Mouse (Mus musculus) stomach, postnatal 0 days (tissue): Measurements from ENCODE around the gene Nebl. TPM values are rescaled to one million over a fixed set of nuclear protein-coding genes. Genes with fewer than 3 reads are reported as not detected.

Experiments used
- ATAC-seq: fragments of 200-750 bp; cut with Nextera tagmentation; 2 replicates; pipeline ENCODE4 v1.8.0; 2017; ENCODE audit not compliant: low FRiP score, low TSS enrichment
- DNase-seq: peaks from one replicate; pipeline ENCODE4 v3.0.0-alpha.2; 2016; ENCODE audit warnings: low spot score
- H3K27ac ChIP-seq: fragments of 300-500 bp; sonication (generic); replicated peaks from 2 replicates; pipeline ENCODE4 v1.5.1; 2014; ENCODE audit warnings: mild to moderate bottlenecking, control low read depth
- H3K27me3 ChIP-seq: fragments of 300-500 bp; sonication (generic); 2 replicates; pipeline ENCODE4 v1.6.1; 2014; ENCODE audit warnings: low read length; ENCODE audit not compliant: control insufficient read depth, insufficient read depth
- H3K36me3 ChIP-seq: fragments of 300-500 bp; sonication (generic); 2 replicates; pipeline ENCODE4 v1.6.1; 2014; ENCODE audit warnings: low read length, mixed read lengths; ENCODE audit not compliant: control insufficient read depth, insufficient read depth
- H3K4me1 ChIP-seq: fragments of 300-500 bp; sonication (generic); replicated peaks from 2 replicates; pipeline ENCODE4 v1.6.1; 2014; ENCODE audit warnings: antibody characterized with exemption; ENCODE audit not compliant: control insufficient read depth, insufficient read depth
- H3K4me2 ChIP-seq: fragments of 300-500 bp; sonication (generic); replicated peaks from 2 replicates; pipeline ENCODE4 v1.6.1; 2014; ENCODE audit warnings: low read depth, mild to moderate bottlenecking, control low read depth, moderate library complexity
- H3K4me3 ChIP-seq: fragments of 300-500 bp; sonication (generic); 2 replicates; pipeline ENCODE4 v1.5.1; 2014; ENCODE audit warnings: low read depth, low read length, control low read depth
- H3K9ac ChIP-seq: fragments of 300-500 bp; sonication (generic); 2 replicates; pipeline ENCODE4 v1.6.1; 2014; ENCODE audit warnings: mild to moderate bottlenecking, low read length, control low read depth, mixed read lengths
- H3K9me3 ChIP-seq: fragments of 300-500 bp; sonication (generic); 2 replicates; pipeline ENCODE4 v1.6.1; 2016; ENCODE audit warnings: low read length; ENCODE audit not compliant: control insufficient read depth
- CTCF ChIP-seq: IDR thresholded peaks from 2 replicates; pipeline ENCODE4 v1.5.1; 2016; ENCODE audit warnings: antibody characterized with exemption, low read depth, mild to moderate bottlenecking, moderate library complexity
- EP300 ChIP-seq: optimal IDR thresholded peaks from 2 replicates; pipeline ENCODE3; 2016; ENCODE audit warnings: antibody characterized with exemption
- WGBS: fragments of 180-500 bp; shearing (Covaris S2); extraction: QIAGEN DNeasy Blood & Tissue Kit; methylation state at CpG from one replicate; pipeline ENCODE4 v1.1.7; 2014; 5-methylcytosine and 5-hydroxymethylcytosine counted together
- polyA plus RNA-seq: library from polyadenylated mRNA; unstranded; fragments of >200 nt; fragmentation: Nextera tagmentation; extraction: Ambion mirVana; gene quantifications from 2 replicates; pipeline ENCODE4 v1.2.1, GENCODE M21; 2015

Gene Nebl
- polyA plus RNA-seq, 1 experiment from 2014 or later = 7.9 TPM

DNA sequence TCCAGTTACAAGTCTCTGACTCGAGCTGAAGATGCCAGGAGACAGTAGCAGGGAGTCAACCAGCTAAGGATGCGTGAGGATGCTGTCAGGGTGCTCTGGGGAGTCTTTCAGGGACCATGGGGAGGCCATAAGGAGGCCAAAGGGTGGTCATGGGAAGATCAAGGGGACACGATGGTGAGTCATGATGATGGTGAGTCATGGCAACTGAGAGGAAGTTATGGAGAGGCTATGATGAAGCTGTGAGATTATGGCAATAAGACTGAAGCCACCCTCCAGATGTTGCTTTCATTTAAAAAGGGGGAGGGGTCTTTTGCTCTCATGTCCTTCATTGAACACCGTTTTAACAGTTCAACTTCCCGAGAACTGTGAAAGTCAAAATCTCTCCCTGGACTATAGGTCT lies 322.0 kb downstream of the Nebl start:
- H3K4me3 ChIP-seq = no peak overlapping the region
- TF ChIP-seq CTCF (no peak), EP300 (no peak)
- H3K9ac ChIP-seq = no peak overlapping the region
- H3K4me2 ChIP-seq = no peak overlapping the region
- no peak overlapping the region for H3K27ac ChIP-seq
- no peaks in the 10 kb centered on the region for H3K4me1 ChIP-seq
- H3K9me3 ChIP-seq = no peaks in the 10 kb centered on the region
- H3K36me3 ChIP-seq = no peaks in the 10 kb centered on the region
- WGBS = 82% methylated on average over 5 of the region's 5 CpGs
- DNase-seq (no peak), ATAC-seq (no peak)
- H3K27me3 ChIP-seq = no peaks in the 10 kb centered on the region

DNA sequence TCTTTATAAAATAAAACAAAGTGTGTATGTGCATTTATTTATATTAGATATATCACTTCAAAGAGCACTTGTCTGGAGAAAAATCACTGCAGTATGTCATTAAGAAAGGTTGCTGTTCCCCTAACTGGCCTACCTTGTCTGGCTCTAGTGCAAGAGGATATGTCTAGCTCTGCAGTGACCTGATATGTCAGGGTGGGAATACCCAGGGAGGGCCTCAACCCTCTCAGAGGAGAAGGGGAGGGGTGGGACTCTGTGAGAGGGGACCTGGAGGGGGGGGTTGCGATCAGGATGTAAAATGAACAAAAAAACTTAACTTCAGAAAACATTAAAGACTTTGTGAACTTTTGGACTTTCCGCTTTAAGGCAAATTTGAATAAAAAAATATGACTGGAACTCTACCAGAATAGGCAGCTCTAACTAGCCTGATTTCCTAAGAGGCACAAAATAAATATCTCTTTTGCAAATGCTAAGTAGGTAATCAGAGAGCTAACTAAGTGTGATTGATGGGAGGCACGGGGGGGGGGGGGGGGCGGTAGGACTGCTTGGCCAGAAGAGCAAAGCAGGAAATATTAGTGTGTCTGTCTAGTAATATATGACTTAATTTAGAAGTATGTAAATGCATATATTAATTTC lies 325.2 kb downstream of the Nebl start:
- Histone ChIP-seq H3K4me1 (no peaks in the 10 kb centered on the region), H3K27ac (no peak overlapping the region), H3K4me3 (no peak overlapping the region), H3K36me3 (no peaks in the 10 kb centered on the region), H3K9ac (no peak overlapping the region), H3K9me3 (no peaks in the 10 kb centered on the region), H3K4me2 (no peak overlapping the region), H3K27me3 (no peaks in the 10 kb centered on the region)
- ATAC-seq (no peak), DNase-seq (no peak)
- TF ChIP-seq EP300 = no peak
- no peak for TF ChIP-seq CTCF
- 45% methylated on average over 4 of the region's 4 CpGs for WGBS

DNA sequence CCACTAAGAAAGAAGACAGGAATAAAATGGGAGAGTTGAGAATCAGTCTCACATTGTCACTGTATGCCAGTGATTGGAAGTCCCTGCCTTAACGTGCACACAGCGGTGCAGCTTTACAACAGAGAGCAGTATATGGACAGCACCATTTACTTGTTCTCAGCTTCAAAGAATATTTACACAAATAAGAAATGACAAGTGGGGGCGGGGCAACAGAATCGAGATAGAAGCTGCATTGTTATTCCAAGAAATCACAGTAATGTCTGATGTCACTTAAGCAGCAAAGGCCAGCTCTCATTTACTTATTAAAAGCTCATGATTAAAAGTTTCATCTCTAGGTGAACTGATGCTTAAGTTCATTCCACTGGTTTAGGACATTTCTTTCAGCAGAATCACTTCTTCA lies 328.8 kb downstream of the Nebl start:
- DNase-seq = no peak
- no peaks in the 10 kb centered on the region for H3K9me3 ChIP-seq
- H3K9ac ChIP-seq = no peak overlapping the region
- no peaks in the 10 kb centered on the region for H3K4me1 ChIP-seq
- TF ChIP-seq EP300 = no peak
- TF ChIP-seq CTCF = no peak
- H3K27ac ChIP-seq = no peak overlapping the region
- 47% methylated on average over 4 of the region's 4 CpGs for WGBS
- no peaks in the 10 kb centered on the region for H3K27me3 ChIP-seq
- no peak overlapping the region for H3K4me2 ChIP-seq
- H3K4me3 ChIP-seq = no peak overlapping the region
- no peak for ATAC-seq
- H3K36me3 ChIP-seq = no peaks in the 10 kb centered on the region

DNA sequence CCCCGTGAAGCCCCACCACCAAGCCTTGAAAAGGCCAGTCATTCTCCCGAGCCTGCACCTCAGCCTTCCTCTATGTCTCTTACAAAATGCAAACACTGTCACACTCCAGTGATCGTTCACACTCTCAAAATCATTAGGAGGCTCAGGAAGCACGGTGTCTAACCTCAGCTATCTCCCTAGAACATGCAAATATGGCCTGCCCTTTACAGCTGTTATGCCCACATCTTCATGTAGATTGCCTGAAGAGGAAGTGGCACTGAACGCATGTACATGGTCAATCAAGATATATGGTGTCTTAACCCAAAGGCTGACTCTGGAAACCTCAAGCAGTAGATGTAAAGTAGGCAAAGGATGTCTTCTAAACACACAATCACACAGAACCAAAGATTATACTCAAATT lies 335.0 kb downstream of the Nebl start:
- no peak overlapping the region for H3K27ac ChIP-seq
- WGBS = 82% methylated on average over 5 of the region's 5 CpGs
- no peak overlapping the region for H3K4me3 ChIP-seq
- H3K4me1 ChIP-seq = no peaks in the 10 kb centered on the region
- no peaks in the 10 kb centered on the region for H3K36me3 ChIP-seq
- no peaks in the 10 kb centered on the region for H3K27me3 ChIP-seq
- ATAC-seq (no peak), DNase-seq (no peak)
- no peak overlapping the region for H3K9ac ChIP-seq
- no peaks in the 10 kb centered on the region for H3K9me3 ChIP-seq
- TF ChIP-seq CTCF = no peak
- no peak for TF ChIP-seq EP300
- no peak overlapping the region for H3K4me2 ChIP-seq

DNA sequence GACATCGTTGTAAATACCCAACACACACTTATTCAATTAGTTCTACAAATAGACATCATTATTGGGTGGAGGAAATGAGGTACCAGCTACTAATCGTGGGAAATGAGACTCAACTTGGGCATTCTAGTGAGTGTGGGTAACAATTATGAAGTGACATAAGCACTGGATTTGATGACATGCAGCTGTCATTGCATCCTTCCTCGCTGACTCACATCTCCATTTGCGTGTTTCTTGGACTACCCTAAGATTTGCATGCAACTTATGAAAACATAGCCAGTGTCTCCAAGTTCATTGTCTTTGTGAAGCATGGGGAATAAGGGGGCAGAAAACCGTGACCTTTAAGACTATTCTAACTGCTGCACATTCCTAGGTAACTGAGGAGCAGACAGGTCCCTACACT lies 339.9 kb downstream of the Nebl start:
- Histone ChIP-seq H3K27me3 (no peaks in the 10 kb centered on the region), H3K9ac (no peak overlapping the region), H3K4me2 (no peak overlapping the region), H3K4me3 (no peak overlapping the region), H3K9me3 (no peaks in the 10 kb centered on the region), H3K36me3 (no peaks in the 10 kb centered on the region), H3K27ac (no peak overlapping the region), H3K4me1 (no peaks in the 10 kb centered on the region)
- TF ChIP-seq EP300 = no peak
- no peak for TF ChIP-seq CTCF
- ATAC-seq (no peak), DNase-seq (no peak)
- 75% methylated on average over 5 of the region's 5 CpGs for WGBS

DNA sequence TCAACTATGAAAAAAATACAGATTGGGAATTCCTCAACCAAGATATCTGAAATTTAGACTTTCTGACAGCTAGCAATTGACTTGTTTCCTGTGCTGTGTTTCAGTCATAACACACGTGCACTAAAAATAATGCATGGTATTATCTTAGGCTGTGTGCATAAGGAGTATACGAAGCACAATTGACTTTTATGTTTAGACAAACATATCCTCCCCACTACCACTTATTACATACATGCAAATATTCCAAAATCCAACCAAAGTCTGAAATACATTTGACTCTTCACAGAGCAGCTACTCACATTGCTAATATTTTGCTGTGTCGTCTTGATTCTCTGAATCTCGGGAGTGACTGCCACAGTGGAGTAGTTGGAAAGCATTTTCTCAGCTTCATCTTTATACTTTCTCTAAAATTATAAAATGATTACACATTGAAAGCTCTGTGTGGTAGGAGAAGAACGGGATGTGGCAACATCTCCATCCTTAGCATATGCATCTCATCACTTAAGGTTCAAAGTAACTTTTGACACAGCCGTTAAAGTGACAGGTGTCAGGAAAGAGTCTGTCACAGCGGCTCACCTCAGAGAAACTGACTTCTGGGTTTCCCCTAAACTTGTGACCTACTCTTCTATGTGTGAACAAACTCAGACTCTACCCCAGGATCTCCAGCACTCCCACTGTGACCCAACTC lies 340.6 kb downstream of the Nebl start:
- WGBS = 78% methylated on average over 7 of the region's 7 CpGs
- H3K4me3 ChIP-seq = no peak overlapping the region
- no peaks in the 10 kb centered on the region for H3K27me3 ChIP-seq
- DNase-seq (no peak), ATAC-seq (no peak)
- H3K27ac ChIP-seq = no peak overlapping the region
- no peaks in the 10 kb centered on the region for H3K4me1 ChIP-seq
- no peak overlapping the region for H3K9ac ChIP-seq
- no peak overlapping the region for H3K4me2 ChIP-seq
- no peak for TF ChIP-seq CTCF
- no peak for TF ChIP-seq EP300
- H3K36me3 ChIP-seq = no peaks in the 10 kb centered on the region
- H3K9me3 ChIP-seq = no peaks in the 10 kb centered on the region
